Mouse (Mus musculus): ENCODE measurements around the gene Nacad. TPM values are rescaled to one million over a fixed set of nuclear protein-coding genes. Genes with fewer than 3 reads are reported as not detected.

Nacad gene
- polyA plus RNA-seq, 1 experiment, result 0.90 TPM

- H3K9me3 ChIP-seq (replicated peaks; ENCODE audit: control insufficient read depth, insufficient read depth, low read length, poor library complexity, severe bottlenecking), result no peaks in the 10 kb centered on the region
- no peak overlapping the region for H3K9ac ChIP-seq (ENCODE audit: low read depth, poor library complexity, severe bottlenecking)
- no peaks in the 10 kb centered on the region for H3K36me3 ChIP-seq (ENCODE audit: control insufficient read depth, insufficient read depth, low read length, poor library complexity, severe bottlenecking)
- no peak overlapping the region for H3K4me3 ChIP-seq (ENCODE audit: low read depth, low read length)
- no peaks in the 10 kb centered on the region for H3K27me3 ChIP-seq (ENCODE audit: control insufficient read depth, insufficient read depth, low read length, poor library complexity, severe bottlenecking)
- no peak overlapping the region for H3K27ac ChIP-seq (ENCODE audit: insufficient read depth, low read length)
- TF ChIP-seq POLR2A (IDR thresholded peaks at IDR 0.05; ENCODE audit: insufficient read depth, low read length) (no peak), EP300 (IDR thresholded peaks at IDR 0.05; ENCODE audit: insufficient read depth, low read depth, low read length) (no peak), CTCF (IDR thresholded peaks at IDR 0.05; ENCODE audit: low read depth, low read length) (no peak)
- H3K4me1 ChIP-seq (ENCODE audit: control insufficient read depth, insufficient read depth, low read length), result peaks cover 2% of the 10 kb centered on the region
Measured at GRCm38 (mm10) chr11:6558234-6558633, 47.6 kb downstream of the Nacad start.

- no peaks in the 10 kb centered on the region for H3K9me3 ChIP-seq (replicated peaks; ENCODE audit: control insufficient read depth, insufficient read depth, low read length, poor library complexity, severe bottlenecking)
- peaks cover 9% of the 10 kb centered on the region; the same call in 1 of the 2 replicates for H3K36me3 ChIP-seq (ENCODE audit: control insufficient read depth, insufficient read depth, low read length, poor library complexity, severe bottlenecking)
- H3K4me1 ChIP-seq (ENCODE audit: control insufficient read depth, insufficient read depth, low read length), result peaks cover 2% of the 10 kb centered on the region
- H3K27me3 ChIP-seq (ENCODE audit: control insufficient read depth, insufficient read depth, low read length, poor library complexity, severe bottlenecking), result no peaks in the 10 kb centered on the region
- no peak overlapping the region for H3K4me3 ChIP-seq (ENCODE audit: low read depth, low read length)
- H3K9ac ChIP-seq (ENCODE audit: low read depth, poor library complexity, severe bottlenecking), result no peak overlapping the region
- no peak for TF ChIP-seq EP300 (IDR thresholded peaks at IDR 0.05; ENCODE audit: insufficient read depth, low read depth, low read length)
- no peak for TF ChIP-seq CTCF (IDR thresholded peaks at IDR 0.05; ENCODE audit: low read depth, low read length)
- TF ChIP-seq POLR2A (IDR thresholded peaks at IDR 0.05; ENCODE audit: insufficient read depth, low read length), result no peak
- H3K27ac ChIP-seq (ENCODE audit: insufficient read depth, low read length), result no peak overlapping the region
Measured at GRCm38 (mm10) chr11:6550201-6550600, 55.7 kb downstream of the Nacad start.

GRCm38 (mm10) chr11:6549770-6550169, 56.1 kb downstream of the Nacad start:
- Histone ChIP-seq H3K27ac (ENCODE audit: insufficient read depth, low read length) (no peak overlapping the region), H3K4me3 (ENCODE audit: low read depth, low read length) (no peak overlapping the region), H3K36me3 (ENCODE audit: control insufficient read depth, insufficient read depth, low read length, poor library complexity, severe bottlenecking) (peaks cover 9% of the 10 kb centered on the region; the same call in 1 of the 2 replicates), H3K9me3 (replicated peaks; ENCODE audit: control insufficient read depth, insufficient read depth, low read length, poor library complexity, severe bottlenecking) (no peaks in the 10 kb centered on the region), H3K9ac (ENCODE audit: low read depth, poor library complexity, severe bottlenecking) (no peak overlapping the region), H3K4me1 (ENCODE audit: control insufficient read depth, insufficient read depth, low read length) (peaks cover 2% of the 10 kb centered on the region), H3K27me3 (ENCODE audit: control insufficient read depth, insufficient read depth, low read length, poor library complexity, severe bottlenecking) (no peaks in the 10 kb centered on the region)
- no peak for TF ChIP-seq POLR2A (IDR thresholded peaks at IDR 0.05; ENCODE audit: insufficient read depth, low read length)
- no peak for TF ChIP-seq EP300 (IDR thresholded peaks at IDR 0.05; ENCODE audit: insufficient read depth, low read depth, low read length)
- no peak for TF ChIP-seq CTCF (IDR thresholded peaks at IDR 0.05; ENCODE audit: low read depth, low read length)

Other genes with a start within 250 kb of the Nacad start
- 51.5 and 59.4 TPM in 2 replicates for gene Zmiz2, start 217.0 kb downstream of the Nacad start, polyA plus RNA-seq (2011; ENCODE audit: insufficient read depth, insufficient read length, low read depth, missing spikeins)
- 2,132 and 2,301 TPM in 2 replicates for gene Ppia, start 190.6 kb downstream of the Nacad start, polyA plus RNA-seq (2011; ENCODE audit: insufficient read depth, insufficient read length, low read depth, missing spikeins)
- gene H2afv, start 161.6 kb downstream of the Nacad start, polyA plus RNA-seq (2011; ENCODE audit: insufficient read depth, insufficient read length, low read depth, missing spikeins), result 200 and 218 TPM in 2 replicates
- 49.8 and 52.0 TPM in 2 replicates for gene Purb, start 130.1 kb downstream of the Nacad start, polyA plus RNA-seq (2011; ENCODE audit: insufficient read depth, insufficient read length, low read depth, missing spikeins)
- 0.36 and 1.1 TPM in 2 replicates for gene Myo1g, start 85.1 kb downstream of the Nacad start, polyA plus RNA-seq (2011; ENCODE audit: insufficient read depth, insufficient read length, low read depth, missing spikeins)
- gene Ccm2, start 59.2 kb downstream of the Nacad start, polyA plus RNA-seq (2011; ENCODE audit: insufficient read depth, insufficient read length, low read depth, missing spikeins), result 36.5 and 38.7 TPM in 2 replicates
- 92.5 and 97.4 TPM in 2 replicates for gene Tbrg4, start 20.0 kb upstream of the Nacad start, polyA plus RNA-seq (2011; ENCODE audit: insufficient read depth, insufficient read length, low read depth, missing spikeins)
- gene Wap, start 32.6 kb upstream of the Nacad start, polyA plus RNA-seq (2011; ENCODE audit: insufficient read depth, insufficient read length, low read depth, missing spikeins), result not detected in 2 replicates
- gene Ramp3, start 52.5 kb upstream of the Nacad start, polyA plus RNA-seq (2011; ENCODE audit: insufficient read depth, insufficient read length, low read depth, missing spikeins), result 6.2 and 8.2 TPM in 2 replicates
- gene Gm11983, start 231.6 kb upstream of the Nacad start, polyA plus RNA-seq (2011; ENCODE audit: insufficient read depth, insufficient read length, low read depth, missing spikeins), result 0.67 TPM in 1 of 2 replicates, not detected in the other